Mouse (Mus musculus): ENCODE results near the gene Hephl1.

Gene Hephl1

GRCm38 (mm10) chr9:15060026-15060425 is 51.9 kb downstream of the Hephl1 start:
- 87% methylated on average over 6 of the region's 6 CpGs for WGBS

- 38% methylated on average over 10 of the region's 10 CpGs for WGBS
These were observed 66.2 kb downstream of the Hephl1 start for GRCm38 (mm10) chr9:15045740-15046139.

- WGBS, result under 1% methylated on average over 68 of the region's 68 CpGs
These were observed 66.7 kb downstream of the Hephl1 start, which contains the start of gene Panx1 for GRCm38 (mm10) chr9:15045084-15045669. TSS of gene Panx1 (minus strand) at chr9:15045478.

- WGBS, result 1% methylated on average over 28 of the region's 28 CpGs
These were observed 67.4 kb downstream of the Hephl1 start for GRCm38 (mm10) chr9:15044391-15045083.

- 91% methylated on average over 11 of the region's 11 CpGs for WGBS
These were observed 70.4 kb downstream of the Hephl1 start for GRCm38 (mm10) chr9:15041556-15041955.

- WGBS, result 76% methylated on average over 5 of the region's 5 CpGs
These were observed 72.1 kb downstream of the Hephl1 start for GRCm38 (mm10) chr9:15039848-15040247.

GRCm38 (mm10) chr9:15037704-15038103 is 74.2 kb downstream of the Hephl1 start:
- 53% methylated on average over 3 of the region's 3 CpGs for WGBS

- 41% methylated on average over 4 of the region's 4 CpGs for WGBS
These were observed 75.1 kb downstream of the Hephl1 start for GRCm38 (mm10) chr9:15036807-15037206.

GRCm38 (mm10) chr9:15036405-15036804 is 75.5 kb downstream of the Hephl1 start:
- WGBS, result 95% methylated on average over 2 of the region's 2 CpGs

- WGBS, result 91% methylated on average over 7 of the region's 7 CpGs
These were observed 75.9 kb downstream of the Hephl1 start for GRCm38 (mm10) chr9:15035979-15036378.

- 86% methylated on average over 7 of the region's 7 CpGs for WGBS
These were observed 77.2 kb downstream of the Hephl1 start for GRCm38 (mm10) chr9:15034546-15035273.

GRCm38 (mm10) chr9:15033568-15034160 is 78.2 kb downstream of the Hephl1 start:
- WGBS, result 62% methylated on average over 5 of the region's 5 CpGs

- WGBS, result 88% methylated on average over 4 of the region's 4 CpGs
These were observed 79.1 kb downstream of the Hephl1 start for GRCm38 (mm10) chr9:15032797-15033196.

- WGBS, result 61% methylated on average over 8 of the region's 8 CpGs
These were observed 81.1 kb downstream of the Hephl1 start for GRCm38 (mm10) chr9:15030771-15031170.

- WGBS, result 56% methylated on average over 5 of the region's 5 CpGs
These were observed 82.7 kb downstream of the Hephl1 start for GRCm38 (mm10) chr9:15029025-15029727.

GRCm38 (mm10) chr9:15027725-15028124 is 84.2 kb downstream of the Hephl1 start:
- WGBS, result 70% methylated on average over 3 of the region's 3 CpGs

GRCm38 (mm10) chr9:15023049-15023448 is 88.9 kb downstream of the Hephl1 start:
- WGBS, result 93% methylated on average over 1 of the region's 1 CpGs

- 56% methylated on average over 9 of the region's 9 CpGs for WGBS
These were observed 90.8 kb downstream of the Hephl1 start for GRCm38 (mm10) chr9:15021156-15021555.

GRCm38 (mm10) chr9:15020561-15021080 is 91.3 kb downstream of the Hephl1 start:
- 80% methylated on average over 5 of the region's 5 CpGs for WGBS

- 66% methylated on average over 5 of the region's 5 CpGs for WGBS
These were observed 93.2 kb downstream of the Hephl1 start for GRCm38 (mm10) chr9:15018756-15019131.
